15 mouse cellular contexts compared by ENCODE assay signal in genomic region chr5:130584042-130584441, GRCm38 (mm10).
"Had no signal": no experiment of that assay in that cellular context is flagged by ENCODE, and none has a peak within 500 bp of the region (broad histone marks: within the 10 kb centered on the region; RNA-seq: fewer than 3 reads in every experiment).

No protein-coding gene starts in this region.

- H3K9ac ChIP-seq: neural tube, embryonic 12.5 days; neural tube, embryonic 13.5 days; neural tube, embryonic 15.5 days; stomach, embryonic 15.5 days had no signal

- H3K36me3 ChIP-seq: neural tube, embryonic 12.5 days; neural tube, embryonic 13.5 days; neural tube, embryonic 15.5 days; stomach, embryonic 15.5 days had no signal

- H3K4me3 ChIP-seq: neural tube, embryonic 12.5 days; neural tube, embryonic 13.5 days; neural tube, embryonic 15.5 days; stomach, embryonic 15.5 days had no signal

- H3K27me3 ChIP-seq: neural tube, embryonic 12.5 days; neural tube, embryonic 13.5 days; neural tube, embryonic 15.5 days; stomach, embryonic 15.5 days had no signal

- H3K27ac ChIP-seq: neural tube, embryonic 12.5 days; neural tube, embryonic 13.5 days; neural tube, embryonic 15.5 days; stomach, embryonic 15.5 days; stomach, postnatal 0 days had no signal

- DNase-seq: retina, postnatal 1 day; right cerebral cortex, postnatal 14 days; right cerebral cortex, postnatal 25 days; spleen, adult 18-20 months; thymus, adult 18-20 months; thymus, adult 2 months; thymus, postnatal 14 days; thymus, postnatal 25 days; thymus, postnatal 36 days; thymus, postnatal 4 days had no signal

- H3K4me1 ChIP-seq: neural tube, embryonic 12.5 days; neural tube, embryonic 13.5 days; neural tube, embryonic 15.5 days; stomach, embryonic 15.5 days had no signal
